Mouse (Mus musculus) stomach, embryonic 15.5 days (tissue): ENCODE results near the gene Dpep3. TPM values are rescaled to one million over a fixed set of nuclear protein-coding genes. Genes with fewer than 3 reads are reported as not detected.
"Not testable (repeated sequence)": the region's sequence is repeated elsewhere in the genome, so short reads cannot be mapped to it uniquely, and the experiment has no call there.

Experiments
- ATAC-seq: fragments of 200-750 bp; cut with Nextera tagmentation; 2 replicates; pipeline ENCODE4 v1.8.0; 2017; ENCODE audit warnings: low read depth, moderate number of reproducible peaks, moderate TSS enrichment; ENCODE audit not compliant: insufficient read depth, low FRiP score
- H3K27ac ChIP-seq: fragments of 300-500 bp; sonication (generic); 2 replicates; pipeline ENCODE4 v1.5.1; 2015; ENCODE audit warnings: mild to moderate bottlenecking, inconsistent platforms
- H3K27me3 ChIP-seq: fragments of 300-500 bp; sonication (generic); replicated peaks from 2 replicates; pipeline ENCODE4 v1.6.1; 2015; ENCODE audit warnings: inconsistent platforms
- H3K36me3 ChIP-seq: fragments of 300-500 bp; sonication (generic); 2 replicates; pipeline ENCODE4 v1.6.1; 2015; ENCODE audit warnings: inconsistent platforms
- H3K4me1 ChIP-seq: fragments of 300-500 bp; sonication (generic); 2 replicates; pipeline ENCODE4 v1.6.1; 2015; ENCODE audit warnings: inconsistent platforms
- H3K4me2 ChIP-seq: fragments of 300-500 bp; sonication (generic); 2 replicates; pipeline ENCODE4 v1.6.1; 2015; ENCODE audit warnings: mild to moderate bottlenecking, inconsistent platforms
- H3K4me3 ChIP-seq: fragments of 300-500 bp; sonication (generic); replicated peaks from 2 replicates; pipeline ENCODE4 v1.5.1; 2015; ENCODE audit warnings: inconsistent platforms
- H3K9ac ChIP-seq: fragments of 300-500 bp; sonication (generic); 2 replicates; pipeline ENCODE4 v1.6.1; 2015; ENCODE audit warnings: inconsistent platforms
- H3K9me3 ChIP-seq: fragments of 300-500 bp; sonication (generic); 2 replicates; pipeline ENCODE4 v1.6.1; 2016; ENCODE audit warnings: inconsistent platforms
- WGBS: fragments of 180-500 bp; shearing (Covaris S2); methylation state at CpG from one replicate; pipeline ENCODE4 v1.1.7; 2015; 5-methylcytosine and 5-hydroxymethylcytosine counted together
- polyA plus RNA-seq: library from polyadenylated mRNA; unstranded; fragments of >200 nt; fragmentation: Nextera tagmentation; extraction: Ambion mirVana; gene quantifications from 2 replicates; pipeline ENCODE4 v1.2.1, GENCODE M21; 2015

The Dpep3 gene
- polyA plus RNA-seq, 1 experiment from 2014 or later: not detected

DNA sequence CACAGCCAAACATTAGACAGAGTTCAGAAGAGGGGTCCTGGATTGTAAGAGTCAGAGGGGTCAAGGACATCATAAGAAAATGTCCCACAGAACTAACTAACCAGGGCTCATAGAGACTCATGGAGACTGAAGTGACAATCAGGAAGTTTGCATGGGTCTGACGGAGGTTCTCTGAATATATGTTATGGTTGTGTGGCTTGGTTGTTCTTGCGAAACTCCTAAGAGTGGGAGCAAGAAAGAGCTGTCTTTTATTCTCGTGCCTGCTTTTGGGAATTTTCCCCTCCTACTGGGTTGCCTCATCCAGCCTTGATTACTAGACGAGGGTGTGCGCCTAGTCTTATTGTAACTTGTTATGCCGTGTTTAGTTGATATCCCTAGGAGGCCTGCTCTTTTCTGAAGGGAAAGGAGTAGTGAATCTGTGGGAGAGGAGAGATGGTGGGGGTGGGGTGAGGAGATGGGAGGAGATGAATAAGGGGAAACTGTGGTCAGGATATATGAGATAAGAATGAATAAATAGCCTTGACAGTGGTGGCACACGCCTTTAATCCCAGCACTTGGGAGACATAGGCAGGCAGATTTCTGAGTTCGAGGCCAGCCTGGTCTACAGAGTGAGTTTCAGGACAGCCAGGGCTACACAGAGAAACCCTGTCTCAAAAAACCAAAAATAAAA lies 25.4 kb upstream of the Dpep3 start:
- H3K27ac ChIP-seq: no peak overlapping the region
- H3K36me3 ChIP-seq: no peaks in the 10 kb centered on the region
- H3K9me3 ChIP-seq: no peaks in the 10 kb centered on the region
- 70% methylated on average over 8 of the region's 8 CpGs for WGBS
- no peak overlapping the region for H3K4me3 ChIP-seq
- H3K27me3 ChIP-seq: no peaks in the 10 kb centered on the region
- H3K4me1 ChIP-seq: 0 out of 2 replicates have a peak, but pooled peaks cover 1% of the 10 kb centered on the region
- ATAC-seq: no peak
- H3K4me2 ChIP-seq: no peak overlapping the region
- no peak overlapping the region for H3K9ac ChIP-seq

GRCm38 (mm10) chr8:106001908-106002307 lies 22.7 kb upstream of the Dpep3 start:
- ATAC-seq: no peak
- WGBS: 66% methylated on average over 4 of the region's 4 CpGs
- H3K4me3 ChIP-seq: no peak overlapping the region

DNA sequence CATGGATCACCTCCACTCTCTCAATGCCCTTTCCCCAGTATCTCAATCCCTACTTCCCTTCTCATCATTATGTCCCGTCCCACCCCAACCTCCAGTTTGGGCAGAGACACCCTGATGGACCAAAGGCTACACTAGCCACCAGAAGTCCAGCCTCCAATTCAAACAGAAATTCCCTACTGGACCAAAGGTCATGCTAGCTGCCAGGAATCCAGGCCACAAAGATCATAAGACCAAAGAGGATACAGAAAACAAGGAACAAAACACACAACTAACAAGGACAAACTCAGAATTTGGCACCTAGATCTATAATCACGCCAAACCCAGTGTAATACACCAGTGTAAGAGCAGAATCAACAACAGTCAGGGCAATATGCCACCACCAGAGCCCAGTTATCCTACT lies 19.7 kb upstream of the Dpep3 start:
- Histone ChIP-seq H3K4me2 (no peak overlapping the region), H3K4me1 (no peaks in the 10 kb centered on the region), H3K36me3 (no peaks in the 10 kb centered on the region), H3K27me3 (no peaks in the 10 kb centered on the region), H3K9ac (no peak overlapping the region), H3K9me3 (no peaks in the 10 kb centered on the region), H3K4me3 (no peak overlapping the region), H3K27ac (no peak overlapping the region)
- 83% methylated on average over 2 of the region's 2 CpGs for WGBS
- ATAC-seq: no peak

More at GRCm38 (mm10) chr8:106001908-106002307, 22.7 kb upstream of the Dpep3 start:
- Histone ChIP-seq H3K4me2 (no peak overlapping the region), H3K27ac (no peak overlapping the region), H3K4me1 (no peaks in the 10 kb centered on the region), H3K9ac (no peak overlapping the region), H3K9me3 (no peaks in the 10 kb centered on the region), H3K36me3 (no peaks in the 10 kb centered on the region), H3K27me3 (no peaks in the 10 kb centered on the region)

GRCm38 (mm10) chr8:105996359-105996758 lies 17.1 kb upstream of the Dpep3 start:
- 72% methylated on average over 7 of the region's 7 CpGs for WGBS
- no peak for ATAC-seq
- Histone ChIP-seq H3K4me3 (no peak overlapping the region), H3K4me2 (no peak overlapping the region), H3K27me3 (no peaks in the 10 kb centered on the region), H3K9ac (no peak overlapping the region), H3K4me1 (no peaks in the 10 kb centered on the region), H3K36me3 (no peaks in the 10 kb centered on the region), H3K9me3 (no peaks in the 10 kb centered on the region), H3K27ac (no peak overlapping the region)

DNA sequence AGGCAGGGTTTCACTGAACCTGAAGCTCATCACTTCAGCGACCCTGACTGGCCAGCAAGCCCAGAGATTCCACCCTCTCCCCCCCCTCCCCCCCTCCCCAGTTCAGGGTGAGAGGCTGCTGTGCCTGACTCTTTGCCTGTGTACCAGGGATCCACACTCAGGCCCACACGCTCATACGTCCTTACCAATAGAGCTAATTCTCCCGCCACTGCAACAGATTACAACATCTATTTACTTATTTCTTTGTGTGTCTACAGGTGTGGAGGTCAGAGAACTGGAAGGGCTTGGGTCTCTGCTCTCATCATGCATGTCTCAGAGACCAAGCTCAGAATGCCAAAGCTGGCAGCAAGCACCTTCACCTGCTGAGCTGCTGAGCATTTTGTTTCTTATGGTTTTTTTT lies 14.0 kb upstream of the Dpep3 start:
- no peaks in the 10 kb centered on the region for H3K9me3 ChIP-seq
- ATAC-seq: no peak
- H3K27ac ChIP-seq: no peak overlapping the region
- no peak overlapping the region for H3K4me2 ChIP-seq
- H3K9ac ChIP-seq: no peak overlapping the region
- no peak overlapping the region for H3K4me3 ChIP-seq
- H3K36me3 ChIP-seq: no peaks in the 10 kb centered on the region
- peaks cover 4% of the 10 kb centered on the region; the same call in 1 of the 2 replicates for H3K4me1 ChIP-seq
- 51% methylated on average over 4 of the region's 4 CpGs for whole genome bisulfite sequencing
- H3K27me3 ChIP-seq: no peaks in the 10 kb centered on the region

GRCm38 (mm10) chr8:105992499-105992898 lies 13.3 kb upstream of the Dpep3 start:
- no peak overlapping the region for H3K27ac ChIP-seq
- ATAC-seq: no peak
- H3K27me3 ChIP-seq: no peaks in the 10 kb centered on the region
- H3K36me3 ChIP-seq: no peaks in the 10 kb centered on the region
- H3K4me2 ChIP-seq: no peak overlapping the region
- H3K9ac ChIP-seq: no peak overlapping the region
- peaks cover 4% of the 10 kb centered on the region; the same call in 1 of the 2 replicates for H3K4me1 ChIP-seq
- H3K4me3 ChIP-seq: no peak overlapping the region
- H3K9me3 ChIP-seq: no peaks in the 10 kb centered on the region
- 58% methylated on average over 5 of the region's 5 CpGs for WGBS

- H3K4me1 ChIP-seq: peaks cover 4% of the 10 kb centered on the region; the same call in 1 of the 2 replicates
- no peaks in the 10 kb centered on the region for H3K36me3 ChIP-seq
- H3K4me3 ChIP-seq: no peak overlapping the region
- H3K9ac ChIP-seq: no peak overlapping the region
- ATAC-seq: no peak
- H3K4me2 ChIP-seq: 0 out of 2 replicates have a peak overlapping the region, but pooled peaks have one; percentile 34
- no peaks in the 10 kb centered on the region for H3K27me3 ChIP-seq
- H3K27ac ChIP-seq: no peak overlapping the region
- no peaks in the 10 kb centered on the region for H3K9me3 ChIP-seq
- 84% methylated on average over 2 of the region's 2 CpGs for WGBS
These were observed 12.3 kb upstream of the Dpep3 start for GRCm38 (mm10) chr8:105991546-105991945.

- peak; percentile 65; the same call in 1 of the 2 replicates for ATAC-seq
- Histone ChIP-seq H3K9me3 (no peaks in the 10 kb centered on the region), H3K9ac (no peak within 1 kb of the TSS), H3K27ac (no peak within 1 kb of the TSS), H3K4me2 (peak within 1 kb of the TSS; percentile 34; the same call in 1 of the 2 replicates), H3K4me1 (peaks cover 4% of the 10 kb centered on the region; the same call in 1 of the 2 replicates), H3K36me3 (no peaks in the 10 kb centered on the region), H3K4me3 (no peak within 1 kb of the TSS), H3K27me3 (no peaks in the 10 kb centered on the region)
- WGBS: 9% methylated on average over 15 of the region's 15 CpGs
These were observed 11.7 kb upstream of the Dpep3 start, which contains the start of gene Dus2 for GRCm38 (mm10) chr8:105990856-105991387. Gene Dus2 (plus strand): TSS chr8:105991337.

GRCm38 (mm10) chr8:105988546-105988945 lies 9.3 kb upstream of the Dpep3 start:
- ATAC-seq: no peak
- H3K9ac ChIP-seq: no peak overlapping the region
- WGBS: 84% methylated on average over 11 of the region's 11 CpGs
- no peak overlapping the region for H3K4me2 ChIP-seq
- no peaks in the 10 kb centered on the region for H3K9me3 ChIP-seq
- no peaks in the 10 kb centered on the region for H3K36me3 ChIP-seq
- H3K27ac ChIP-seq: no peak overlapping the region
- H3K4me1 ChIP-seq: peaks cover 4% of the 10 kb centered on the region; the same call in 1 of the 2 replicates
- no peak overlapping the region for H3K4me3 ChIP-seq
- no peaks in the 10 kb centered on the region for H3K27me3 ChIP-seq

DNA sequence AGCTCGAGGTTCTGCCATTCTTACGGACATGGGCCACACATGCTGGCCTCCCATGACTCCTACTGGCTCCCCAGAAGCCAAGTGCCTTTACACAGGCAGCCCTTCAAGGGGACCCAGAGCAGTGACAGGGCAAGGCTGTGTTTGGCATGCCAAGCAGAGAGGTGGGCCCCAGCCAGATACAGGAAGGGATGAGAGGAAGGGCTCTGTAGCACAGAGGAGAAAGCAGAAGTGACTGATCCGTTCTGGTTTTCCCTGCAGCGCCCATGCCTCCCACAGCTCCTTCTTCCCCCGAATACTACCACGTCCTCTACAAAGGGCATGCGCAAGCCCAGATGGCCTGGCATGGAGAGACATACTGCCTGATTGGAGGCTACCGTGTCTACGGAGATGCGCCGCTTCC lies 4.2 kb upstream of the Dpep3 start:
- not testable (repeated sequence) for H3K9me3 ChIP-seq, H3K9ac ChIP-seq, H3K4me1 ChIP-seq, ATAC-seq, H3K36me3 ChIP-seq, H3K27me3 ChIP-seq, H3K4me3 ChIP-seq, H3K4me2 ChIP-seq, H3K27ac ChIP-seq
- 72% methylated on average over 11 of the region's 11 CpGs for WGBS

DNA sequence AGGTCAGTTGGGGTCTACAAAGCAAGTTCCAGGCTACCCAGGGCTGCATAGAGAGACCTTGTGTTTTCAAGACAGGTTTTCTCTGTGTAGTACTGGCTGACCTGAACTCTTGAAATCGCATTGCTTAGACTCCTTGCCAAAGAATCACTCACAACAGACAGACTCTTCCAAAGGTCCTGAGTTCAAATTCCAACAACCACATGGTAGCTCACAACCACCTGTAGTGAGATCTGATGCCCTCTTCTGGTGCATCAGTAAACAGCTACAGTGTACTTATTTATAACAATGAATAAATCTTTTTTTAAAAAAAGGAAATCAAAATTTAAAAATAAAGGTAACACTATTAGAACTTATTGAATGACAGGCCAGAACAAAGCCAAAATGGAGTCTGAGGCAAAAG lies 1.9 kb upstream of the Dpep3 start:
- 91% methylated on average over 1 of the region's 1 CpGs for WGBS
- Histone ChIP-seq H3K4me3 (no peak overlapping the region), H3K4me1 (no peaks in the 10 kb centered on the region), H3K9ac (no peak overlapping the region), H3K27me3 (no peaks in the 10 kb centered on the region), H3K27ac (no peak overlapping the region), H3K9me3 (no peaks in the 10 kb centered on the region), H3K4me2 (no peak overlapping the region), H3K36me3 (no peaks in the 10 kb centered on the region)
- no peak for ATAC-seq

- whole genome bisulfite sequencing: 71% methylated on average over 7 of the region's 7 CpGs
- no peaks in the 10 kb centered on the region for H3K4me1 ChIP-seq
- no peak overlapping the region for H3K9ac ChIP-seq
- H3K4me2 ChIP-seq: no peak overlapping the region
- H3K36me3 ChIP-seq: no peaks in the 10 kb centered on the region
- no peaks in the 10 kb centered on the region for H3K9me3 ChIP-seq
- H3K27me3 ChIP-seq: no peaks in the 10 kb centered on the region
- H3K4me3 ChIP-seq: no peak overlapping the region
- no peak overlapping the region for H3K27ac ChIP-seq
- ATAC-seq: no peak
These were observed 3.9 kb downstream of the Dpep3 start for GRCm38 (mm10) chr8:105975363-105975762.
